Mouse (Mus musculus): ENCODE measurements around the gene Gprc5c.

Gprc5c gene

GRCm38 (mm10) chr11:114914978-114915377 lies 64.0 kb downstream of the Gprc5c start:
- DNase-seq: no peak

GRCm38 (mm10) chr11:114917120-114917519 lies 66.2 kb downstream of the Gprc5c start:
- no peak for DNase-seq
